ENCODE assay signal across 9 mouse cellular contexts in genomic region chr15:68394749-68395148, GRCm38 (mm10).
DNase-seq lines count a peak whose midpoint lies in the region; ATAC-seq lines count a peak whose summit lies in the region.
"Had no signal": no experiment of that assay in that cellular context is flagged by ENCODE, and none has a peak within 500 bp of the region (broad histone marks: within the 10 kb centered on the region; RNA-seq: fewer than 3 reads in every experiment).

No protein-coding gene starts in this region.

- H3K27me3 ChIP-seq in hindbrain, embryonic 16.5 days (replicated peaks; ENCODE audit: control insufficient read depth, insufficient read depth, low read length) = no peaks in the 10 kb centered on the region
- H3K27me3 ChIP-seq: limb, embryonic 12.5 days had no signal

- 79% methylated on average over 1 of the region's 1 CpGs for WGBS in hindbrain, embryonic 16.5 days

- H3K27ac ChIP-seq in hindbrain, embryonic 16.5 days (ENCODE audit: low read depth, low read length) = no peak overlapping the region
- H3K27ac ChIP-seq: limb, embryonic 12.5 days had no signal

- peak; percentile 27 for DNase-seq in adrenal gland, adult 2 months
- DNase-seq in adrenal gland, postnatal 25 days = no peak
- peak; percentile 12 to 25 for DNase-seq in left cerebral cortex, adult 18-20 months (ENCODE audit: low spot score in 2 of 2)
- no peak for DNase-seq in left cerebral cortex, adult 11 months (ENCODE audit: low spot score)
- DNase-seq in adipocyte (ENCODE audit: low spot score) = peak; percentile 41
- DNase-seq in kidney, postnatal 36 days = peak; percentile 46 to 53
- DNase-seq in retina, embryonic 14.5 days (ENCODE audit: low spot score) = peak; percentile 62

- no peak overlapping the region for H3K4me2 ChIP-seq in hindbrain, embryonic 16.5 days (ENCODE audit: low read length)
- H3K4me2 ChIP-seq: limb, embryonic 12.5 days had no signal

- no peak overlapping the region for H3K4me3 ChIP-seq in hindbrain, embryonic 16.5 days (ENCODE audit: low read length)
- H3K4me3 ChIP-seq: limb, embryonic 12.5 days had no signal

- no peak for ATAC-seq in hindbrain, embryonic 16.5 days

- H3K9ac ChIP-seq in hindbrain, embryonic 16.5 days (ENCODE audit: low read depth, low read length) = no peak overlapping the region
- H3K9ac ChIP-seq: limb, embryonic 12.5 days had no signal

- H3K4me1 ChIP-seq in hindbrain, embryonic 16.5 days (ENCODE audit: control insufficient read depth, insufficient read depth, low read depth, low read length) = no peaks in the 10 kb centered on the region
- H3K4me1 ChIP-seq: limb, embryonic 12.5 days had no signal

- H3K36me3 ChIP-seq in hindbrain, embryonic 16.5 days (ENCODE audit: control insufficient read depth, insufficient read depth, low read length) = no peaks in the 10 kb centered on the region
- H3K36me3 ChIP-seq: limb, embryonic 12.5 days had no signal

- H3K9me3 ChIP-seq in hindbrain, embryonic 16.5 days (ENCODE audit: control insufficient read depth, low read length) = no peaks in the 10 kb centered on the region

Comparison
In these comparisons a context has a peak if more than half of its experiments do, and no peak if none do; other contexts are left out.
1. DNase-seq: peak in adrenal gland, adult 2 months (single experiment), left cerebral cortex, adult 18-20 months (2 of 2), adipocyte (single experiment), kidney, postnatal 36 days (2 of 2) and retina, embryonic 14.5 days (single experiment); none in adrenal gland, postnatal 25 days (single experiment) and left cerebral cortex, adult 11 months (single experiment).